Mouse (Mus musculus) megakaryocyte-erythroid progenitor cell, adult 5-6 weeks (primary cell): ENCODE results near the gene Fcgr4. TPM values are rescaled to one million over a fixed set of nuclear protein-coding genes. Genes with fewer than 3 reads are reported as not detected.
"Not testable (repeated sequence)": the region's sequence is repeated elsewhere in the genome, so short reads cannot be mapped to it uniquely, and the experiment has no call there.

ENCODE experiments used
- ATAC-seq: replicated peaks from 2 replicates; pipeline ENCODE4 v1.8.0; 2016; ENCODE audit warnings: mild to moderate bottlenecking, inconsistent platforms; ENCODE audit not compliant: severe bottlenecking, poor library complexity, low FRiP score, low TSS enrichment
- total RNA-seq, 2 experiments: library from RNA; stranded (forward) in 1 of 2; stranded (reverse) in 1 of 2; fragments of 200-1000, 215-1000 nt in 1 of 2; fragments of >200 nt in 1 of 2; fragmentation: Nextera tagmentation in 1 of 2; gene quantifications; 2 replicates each; pipeline ENCODE4 v1.2.3; 2014 to 2017

Gene Fcgr4
- total RNA-seq, 2 experiments from 2014 or later = not detected

DNA sequence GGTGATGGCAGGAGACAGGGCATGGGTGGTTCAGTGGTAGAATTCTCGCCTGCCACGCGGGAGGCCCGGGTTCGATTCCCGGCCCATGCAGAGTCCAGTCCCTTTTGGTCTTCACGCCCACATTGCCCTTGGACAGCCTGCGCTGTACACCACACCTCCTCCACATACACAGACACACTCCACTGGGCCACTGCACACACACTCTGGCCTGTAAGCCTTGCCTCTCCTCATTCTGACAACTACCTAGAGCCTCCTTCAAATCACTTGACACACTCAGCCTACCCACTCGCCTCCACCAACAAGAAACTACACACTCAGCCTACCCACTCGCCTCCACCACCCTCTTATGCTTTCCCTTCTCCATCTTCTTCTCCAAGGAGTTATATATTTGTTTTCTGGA lies 55.6 kb downstream of the Fcgr4 start:
- peak; percentile 21 for ATAC-seq

DNA sequence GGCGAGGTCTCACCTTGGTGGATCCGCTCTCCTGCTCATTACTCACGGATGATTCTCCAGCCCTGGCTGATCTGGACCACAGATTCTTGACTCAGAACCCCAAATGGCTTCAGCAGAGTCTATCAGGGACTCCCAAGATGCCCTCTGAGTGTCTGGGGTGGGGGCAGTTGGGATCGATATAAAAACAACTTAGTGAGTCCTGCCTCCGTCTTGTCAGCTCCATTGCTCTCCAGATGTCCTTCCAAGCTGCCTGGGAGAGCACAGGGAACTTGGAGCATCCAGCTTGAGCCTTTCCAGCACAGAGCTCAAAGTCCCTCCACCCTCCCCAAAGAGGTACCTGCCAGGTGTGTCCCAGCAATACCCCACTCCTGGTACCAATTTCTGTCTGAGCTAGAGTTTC lies 57.5 kb downstream of the Fcgr4 start:
- not testable (repeated sequence) for ATAC-seq

DNA sequence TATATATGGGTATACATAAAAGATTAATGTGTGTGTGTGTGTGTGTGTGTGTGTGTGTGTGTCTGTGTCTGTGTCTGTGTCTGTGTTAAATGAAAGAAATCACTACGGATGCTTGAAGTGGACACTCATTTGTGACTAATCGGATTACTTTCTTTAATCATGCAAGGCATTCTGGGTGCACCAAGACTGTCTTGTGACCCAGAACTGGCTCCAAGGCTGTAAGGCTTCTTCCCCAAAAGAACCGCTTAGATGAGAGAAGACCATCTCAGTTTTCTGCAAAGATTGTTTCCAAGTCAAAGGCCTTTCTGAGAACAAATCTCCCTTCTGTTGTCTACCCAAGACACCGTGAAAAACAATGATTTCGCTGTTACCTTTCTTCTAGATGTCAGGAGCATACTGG lies 58.5 kb downstream of the Fcgr4 start:
- not testable (repeated sequence) for ATAC-seq

DNA sequence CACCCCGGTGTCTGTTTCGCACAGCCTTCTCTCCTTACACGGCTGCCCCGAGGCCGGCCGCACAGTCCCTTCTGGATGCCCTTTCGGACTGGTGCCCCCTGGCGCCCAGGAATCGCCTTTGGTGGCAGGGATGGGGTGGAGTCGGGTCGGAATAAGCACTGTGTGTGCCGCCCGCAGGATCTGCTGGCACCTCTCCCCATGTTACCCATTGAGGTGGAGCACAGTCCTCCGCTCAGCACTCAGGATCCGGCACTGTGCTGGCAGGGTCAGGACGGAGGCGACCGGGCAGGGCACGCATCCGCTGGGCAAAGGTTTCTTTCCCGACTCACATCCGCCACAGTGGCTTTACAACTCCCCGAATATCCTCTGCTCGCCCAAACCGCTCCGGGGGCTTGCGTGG lies 59.2 kb downstream of the Fcgr4 start:
- peak; percentile 17 for ATAC-seq

DNA sequence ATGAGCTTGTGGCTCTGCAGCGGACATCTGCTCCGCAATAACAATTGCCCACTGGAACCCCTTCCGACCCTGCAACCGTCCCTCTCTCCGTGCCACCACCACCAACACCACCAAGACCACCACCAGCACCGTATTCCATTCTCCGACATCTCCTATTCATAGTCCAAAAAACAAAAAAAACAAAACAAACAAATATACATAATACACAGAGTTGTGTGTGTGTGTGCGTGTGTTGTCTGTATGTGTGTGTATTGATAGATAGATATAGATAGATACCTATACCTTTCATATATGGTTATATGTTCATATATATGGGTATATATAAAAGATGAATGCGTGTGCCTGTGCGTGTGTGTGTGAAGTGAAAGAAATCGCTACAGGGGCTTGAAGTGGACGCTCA lies 59.7 kb downstream of the Fcgr4 start:
- ATAC-seq = not testable (repeated sequence)

DNA sequence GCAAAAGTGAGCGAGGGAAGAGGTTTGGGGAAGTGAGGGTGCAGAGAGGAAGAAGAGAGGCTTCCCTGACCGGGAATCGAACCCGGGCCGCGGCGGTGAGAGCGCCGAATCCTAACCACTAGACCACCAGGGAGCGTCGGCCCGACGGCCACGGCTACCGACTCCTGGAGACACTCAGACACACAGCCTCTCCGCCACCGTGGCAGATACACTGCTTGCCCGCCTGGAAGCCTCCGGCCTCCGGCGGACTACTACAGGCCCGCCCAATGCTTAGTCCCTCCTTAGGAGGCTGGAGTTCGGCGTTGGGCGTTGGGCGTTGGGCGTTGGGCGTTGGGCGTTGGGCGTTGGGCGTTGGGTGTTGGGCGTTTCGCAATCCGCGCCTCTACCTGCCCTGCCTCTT lies 60.6 kb downstream of the Fcgr4 start:
- peak; percentile 20 for ATAC-seq

Other genes starting within 250 kb of the Fcgr4 start
- gene Atf6, start 151.1 kb upstream of the Fcgr4 start, total RNA-seq (2014; fragmentation: Nextera tagmentation) = 12.5 and 12.6 TPM in 2 replicates
- gene Atf6, start 151.1 kb upstream of the Fcgr4 start, total RNA-seq (2017) = 11.8 and 12.7 TPM in 2 replicates
- gene Gm26620, start 133.9 kb upstream of the Fcgr4 start, total RNA-seq (2014; fragmentation: Nextera tagmentation) = 1.3 TPM in 1 of 2 replicates, not detected in the other
- 0.75 and 1.0 TPM in 2 replicates for gene Gm26620, start 133.9 kb upstream of the Fcgr4 start, total RNA-seq (2017)
- 22.9 and 24.2 TPM in 2 replicates for gene Dusp12, start 133.4 kb upstream of the Fcgr4 start, total RNA-seq (2014; fragmentation: Nextera tagmentation)
- 9.7 and 12.5 TPM in 2 replicates for gene Dusp12, start 133.4 kb upstream of the Fcgr4 start, total RNA-seq (2017)
- gene Fcrlb, start 106.0 kb upstream of the Fcgr4 start, total RNA-seq (2014; fragmentation: Nextera tagmentation) = 0.50 TPM in 1 of 2 replicates, not detected in the other
- gene Fcrlb, start 106.0 kb upstream of the Fcgr4 start, total RNA-seq (2017) = not detected in 2 replicates
- gene Fcrla, start 91.3 kb upstream of the Fcgr4 start, total RNA-seq (2014; fragmentation: Nextera tagmentation) = 2.4 TPM in 1 of 2 replicates, not detected in the other
- gene Fcrla, start 91.3 kb upstream of the Fcgr4 start, total RNA-seq (2017) = 0.69 TPM in 1 of 2 replicates, not detected in the other
- gene Fcgr2b, start 42.4 kb upstream of the Fcgr4 start, total RNA-seq (2014; fragmentation: Nextera tagmentation) = 4.5 and 6.0 TPM in 2 replicates
- 3.8 TPM in 1 of 2 replicates, not detected in the other for gene Fcgr2b, start 42.4 kb upstream of the Fcgr4 start, total RNA-seq (2017)
- gene Fcgr3, start 46.0 kb downstream of the Fcgr4 start, total RNA-seq (2014; fragmentation: Nextera tagmentation) = 1.4 and 6.3 TPM in 2 replicates
- gene Fcgr3, start 46.0 kb downstream of the Fcgr4 start, total RNA-seq (2017) = 1.9 and 2.2 TPM in 2 replicates
- 12.6 and 18.9 TPM in 2 replicates for gene Cfap126, start 95.0 kb downstream of the Fcgr4 start, total RNA-seq (2014; fragmentation: Nextera tagmentation)
- 4.3 and 11.8 TPM in 2 replicates for gene Cfap126, start 95.0 kb downstream of the Fcgr4 start, total RNA-seq (2017)
- 150 and 178 TPM in 2 replicates for gene Sdhc, start 131.7 kb downstream of the Fcgr4 start, total RNA-seq (2014; fragmentation: Nextera tagmentation)
- 72.0 and 84.7 TPM in 2 replicates for gene Sdhc, start 131.7 kb downstream of the Fcgr4 start, total RNA-seq (2017)
- not detected in 2 replicates for gene Mpz, start 131.8 kb downstream of the Fcgr4 start, total RNA-seq (2014; fragmentation: Nextera tagmentation)
- 0.61 TPM in 1 of 2 replicates, not detected in the other for gene Mpz, start 131.8 kb downstream of the Fcgr4 start, total RNA-seq (2017)
- gene Pcp4l1, start 177.3 kb downstream of the Fcgr4 start, total RNA-seq (2014; fragmentation: Nextera tagmentation) = 0.69 and 3.6 TPM in 2 replicates
- gene Pcp4l1, start 177.3 kb downstream of the Fcgr4 start, total RNA-seq (2017) = 1.1 TPM in 1 of 2 replicates, not detected in the other
- gene Nr1i3, start 195.1 kb downstream of the Fcgr4 start, total RNA-seq (2014; fragmentation: Nextera tagmentation) = 0.07 TPM in 1 of 2 replicates, not detected in the other
- 0.38 TPM in 1 of 2 replicates, not detected in the other for gene Nr1i3, start 195.1 kb downstream of the Fcgr4 start, total RNA-seq (2017)
- gene Tomm40l, start 203.6 kb downstream of the Fcgr4 start, total RNA-seq (2014; fragmentation: Nextera tagmentation) = 22.3 and 46.9 TPM in 2 replicates
- 25.0 and 33.7 TPM in 2 replicates for gene Tomm40l, start 203.6 kb downstream of the Fcgr4 start, total RNA-seq (2017)
- 3.8 TPM in 1 of 2 replicates, not detected in the other for gene Apoa2, start 206.1 kb downstream of the Fcgr4 start, total RNA-seq (2014; fragmentation: Nextera tagmentation)
- gene Apoa2, start 206.1 kb downstream of the Fcgr4 start, total RNA-seq (2017) = not detected in 2 replicates
- 3.7 and 9.1 TPM in 2 replicates for gene Fcer1g, start 215.4 kb downstream of the Fcgr4 start, total RNA-seq (2014; fragmentation: Nextera tagmentation)
- gene Fcer1g, start 215.4 kb downstream of the Fcgr4 start, total RNA-seq (2017) = 11.9 and 14.3 TPM in 2 replicates
- 0.11 TPM in 1 of 2 replicates, not detected in the other for gene Adamts4, start 231.5 kb downstream of the Fcgr4 start, total RNA-seq (2014; fragmentation: Nextera tagmentation)
- not detected in 2 replicates for gene Adamts4, start 231.5 kb downstream of the Fcgr4 start, total RNA-seq (2017)
- 273 and 313 TPM in 2 replicates for gene Ndufs2, start 232.5 kb downstream of the Fcgr4 start, total RNA-seq (2014; fragmentation: Nextera tagmentation)
- gene Ndufs2, start 232.5 kb downstream of the Fcgr4 start, total RNA-seq (2017) = 280 and 331 TPM in 2 replicates